Mouse (Mus musculus): Measurements from ENCODE around the gene Sh3bp4.

The Sh3bp4 gene

DNA sequence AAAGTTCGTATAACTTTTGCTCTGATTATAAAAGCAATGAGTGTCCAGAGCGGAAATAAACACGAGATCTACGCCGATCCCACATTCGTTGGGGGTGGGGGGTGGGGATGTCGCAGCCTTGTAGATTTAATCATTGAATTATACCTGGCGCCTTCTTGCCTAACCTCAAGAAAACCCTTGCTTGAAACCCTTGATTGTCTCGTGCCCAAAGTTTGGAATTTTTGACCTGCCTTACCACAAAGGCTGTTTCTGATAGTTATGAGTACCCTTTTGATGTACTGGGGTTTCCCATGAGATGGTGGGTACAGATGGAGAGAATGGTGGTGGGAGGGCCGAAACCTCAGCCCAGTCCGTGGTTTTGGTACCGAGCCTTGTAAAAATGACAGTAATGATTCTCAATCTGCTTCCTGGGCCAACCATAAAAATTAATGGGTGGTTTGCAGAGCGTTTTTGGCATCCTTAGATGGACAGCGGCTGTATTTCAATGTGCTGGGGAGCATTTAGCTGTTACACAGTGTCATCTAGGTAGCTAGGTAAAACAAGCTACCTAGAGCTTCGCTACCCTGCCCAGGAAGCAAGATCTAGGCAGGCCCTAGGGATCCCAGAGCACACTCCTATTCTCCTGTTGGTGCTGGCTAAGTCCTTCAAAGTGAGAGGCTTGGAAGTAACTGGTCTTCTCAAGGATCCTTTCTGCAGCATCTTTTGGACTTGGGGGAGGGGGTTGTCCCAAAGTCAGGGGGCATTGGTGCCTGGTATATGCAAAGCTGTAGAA lies 1.3 kb downstream of the Sh3bp4 start:
- DNase-seq (ENCODE audit: low spot score), result no peak

DNA sequence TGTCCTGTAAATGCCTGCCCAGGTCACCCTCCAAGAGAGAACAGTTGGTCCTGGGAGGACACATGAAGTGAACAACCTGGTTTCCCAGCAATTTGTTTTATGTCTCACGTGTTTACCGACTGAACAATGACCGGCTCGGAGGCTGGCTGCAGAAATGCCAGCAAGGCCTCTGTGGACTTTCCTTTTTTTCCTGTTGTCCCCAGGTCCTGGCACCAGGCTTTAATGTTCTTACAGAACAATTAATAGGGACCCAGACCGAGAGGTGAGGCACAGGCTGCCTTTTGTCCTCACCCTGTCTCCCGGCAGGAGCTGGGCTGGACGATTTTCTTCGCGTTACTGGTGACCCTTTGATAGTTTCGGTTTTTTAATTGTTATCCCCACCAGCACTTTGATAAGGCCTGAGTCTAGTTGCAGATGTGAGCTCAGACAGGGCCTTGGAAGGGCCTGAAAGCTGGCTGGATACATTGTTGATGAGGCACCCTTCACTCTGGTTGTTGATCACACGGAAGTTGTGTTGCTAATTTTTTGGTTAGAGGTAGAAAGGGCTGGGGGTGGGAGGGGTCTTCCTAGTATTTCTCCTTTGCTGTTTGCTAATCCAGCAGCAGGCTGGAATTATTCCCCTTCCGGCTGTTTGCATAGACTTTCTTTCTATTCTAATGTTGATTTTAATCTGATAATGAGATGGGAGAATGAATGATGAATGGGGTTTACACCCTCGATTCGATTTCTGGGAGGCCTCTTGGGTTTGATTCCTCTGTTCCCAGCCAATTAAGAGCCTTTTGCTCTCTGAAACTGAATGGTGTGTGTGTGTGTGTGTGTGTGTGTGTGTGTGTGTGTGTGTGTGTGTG lies 2.2 kb downstream of the Sh3bp4 start:
- DNase-seq (ENCODE audit: low spot score), result no peak

GRCm38 (mm10) chr1:89073291-89073846 lies 3.2 kb downstream of the Sh3bp4 start:
- DNase-seq (ENCODE audit: low spot score), result no peak

DNA sequence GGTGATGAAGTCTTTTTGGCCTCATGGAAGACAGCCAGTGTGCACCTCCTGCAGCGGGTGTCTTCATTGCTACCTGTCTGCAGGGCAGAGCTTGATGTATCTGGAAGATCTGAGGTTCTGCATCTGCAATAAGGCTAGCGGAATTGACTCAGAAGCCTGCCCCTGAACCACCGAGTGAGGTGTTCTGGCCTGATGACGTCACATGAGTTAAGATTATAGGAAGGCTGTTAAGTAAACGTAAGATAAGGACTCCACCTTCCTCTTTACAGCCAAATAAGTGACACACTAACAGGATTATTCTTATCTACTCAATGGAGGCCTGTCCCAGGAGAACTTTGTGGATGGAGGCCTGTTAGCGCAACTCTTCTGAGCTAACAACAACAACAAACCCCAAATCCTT lies 4.5 kb downstream of the Sh3bp4 start:
- peak; percentile 39 for DNase-seq (ENCODE audit: low spot score)

GRCm38 (mm10) chr1:89075120-89075519 lies 4.9 kb downstream of the Sh3bp4 start:
- DNase-seq (ENCODE audit: low spot score), result no peak

DNA sequence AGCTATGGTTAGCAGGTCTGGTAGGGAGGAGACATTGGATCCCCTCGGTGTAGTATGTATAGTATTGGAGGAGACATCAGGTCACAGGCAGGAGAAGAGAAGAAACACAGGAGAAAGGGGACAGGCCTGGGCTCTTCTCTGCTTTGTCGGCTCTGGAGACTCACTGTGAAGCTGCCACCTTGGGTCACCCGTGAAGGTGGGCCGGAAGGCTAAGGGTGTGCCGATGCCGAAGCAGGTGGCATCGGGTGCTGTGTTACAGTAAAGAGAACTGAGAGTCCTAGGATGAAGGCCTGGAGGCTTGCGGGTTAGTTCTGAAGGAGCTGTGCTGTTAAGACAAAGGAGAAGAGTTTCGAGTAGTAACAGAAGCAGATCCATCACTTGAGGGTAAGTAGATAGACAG lies 6.6 kb downstream of the Sh3bp4 start:
- no peak for DNase-seq (ENCODE audit: low spot score)

- no peak for DNase-seq (ENCODE audit: low spot score)
These were observed 8.0 kb downstream of the Sh3bp4 start for GRCm38 (mm10) chr1:89078240-89078639.

GRCm38 (mm10) chr1:89078730-89079129 lies 8.5 kb downstream of the Sh3bp4 start:
- no peak for DNase-seq (ENCODE audit: low spot score)

GRCm38 (mm10) chr1:89079239-89079638 lies 9.0 kb downstream of the Sh3bp4 start:
- no peak for DNase-seq (ENCODE audit: low spot score)

- no peak for DNase-seq (ENCODE audit: low spot score)
These were observed 10.2 kb downstream of the Sh3bp4 start for GRCm38 (mm10) chr1:89080371-89080770.

- DNase-seq (ENCODE audit: low spot score), result no peak
These were observed 10.6 kb downstream of the Sh3bp4 start for GRCm38 (mm10) chr1:89080795-89081194.

GRCm38 (mm10) chr1:89081371-89081770 lies 11.2 kb downstream of the Sh3bp4 start:
- no peak for DNase-seq (ENCODE audit: low spot score)

DNA sequence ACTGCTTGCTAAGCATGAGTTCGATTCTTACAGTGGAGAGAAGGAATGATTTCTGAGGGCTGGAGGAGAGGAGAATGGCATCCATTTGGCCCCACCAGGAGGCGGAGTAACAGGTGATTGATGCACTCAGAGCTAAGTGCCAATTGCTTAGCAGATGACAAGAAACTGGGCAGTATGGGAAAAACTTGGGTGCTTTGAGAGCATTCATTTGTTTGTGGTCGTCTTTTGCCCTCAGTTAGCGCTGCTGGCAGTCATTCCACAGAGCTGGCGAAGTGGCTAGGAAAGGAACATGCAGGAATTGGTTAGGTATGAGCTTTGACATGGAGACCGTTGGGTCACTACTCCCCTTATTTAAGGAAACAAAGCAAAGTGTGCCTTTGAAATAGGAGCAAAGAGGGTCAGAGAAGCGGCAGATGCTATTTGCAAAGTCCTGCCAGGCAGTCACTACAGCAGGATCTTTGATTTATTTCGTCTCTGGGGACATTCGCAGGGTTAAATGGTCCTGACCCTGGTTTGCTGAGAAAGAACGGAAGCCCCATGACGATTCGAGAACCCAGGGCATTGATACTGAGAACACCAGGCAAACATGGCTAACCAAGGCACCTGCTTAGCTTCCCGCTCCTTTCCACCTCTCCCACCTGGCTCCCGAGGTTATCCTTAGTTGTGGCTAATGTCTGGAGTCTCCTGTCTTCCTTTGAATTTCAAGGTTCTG lies 12.1 kb downstream of the Sh3bp4 start:
- no peak for DNase-seq (ENCODE audit: low spot score)

DNA sequence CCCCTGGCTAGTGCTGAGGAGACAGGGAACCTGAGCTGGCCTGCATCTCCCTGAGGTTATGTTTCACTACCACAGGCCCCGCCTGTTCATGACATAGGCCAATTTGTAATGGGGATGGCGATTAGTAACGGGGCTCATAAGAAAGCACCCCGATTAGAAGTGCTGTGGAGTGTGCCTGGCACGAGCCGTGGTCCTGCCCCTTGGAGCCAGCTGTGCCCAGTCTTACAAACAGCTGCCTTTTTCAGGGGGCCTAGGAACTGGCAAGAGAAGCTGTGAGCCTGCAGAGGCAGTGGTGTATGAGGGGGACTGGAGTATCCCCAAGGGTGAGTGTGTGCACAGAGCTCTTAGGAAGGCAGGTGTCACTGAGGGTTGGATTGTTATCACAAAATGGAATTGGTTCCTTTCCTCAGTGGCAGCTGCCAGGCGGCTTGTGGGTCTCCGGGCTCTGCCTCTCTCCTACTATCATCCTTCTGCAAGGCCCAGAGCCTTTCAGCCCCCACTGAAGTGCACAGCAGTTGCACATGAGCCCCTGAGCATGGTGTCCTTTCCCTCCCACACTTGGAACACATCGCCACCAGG lies 16.4 kb downstream of the Sh3bp4 start:
- DNase-seq (ENCODE audit: low spot score), result no peak

DNA sequence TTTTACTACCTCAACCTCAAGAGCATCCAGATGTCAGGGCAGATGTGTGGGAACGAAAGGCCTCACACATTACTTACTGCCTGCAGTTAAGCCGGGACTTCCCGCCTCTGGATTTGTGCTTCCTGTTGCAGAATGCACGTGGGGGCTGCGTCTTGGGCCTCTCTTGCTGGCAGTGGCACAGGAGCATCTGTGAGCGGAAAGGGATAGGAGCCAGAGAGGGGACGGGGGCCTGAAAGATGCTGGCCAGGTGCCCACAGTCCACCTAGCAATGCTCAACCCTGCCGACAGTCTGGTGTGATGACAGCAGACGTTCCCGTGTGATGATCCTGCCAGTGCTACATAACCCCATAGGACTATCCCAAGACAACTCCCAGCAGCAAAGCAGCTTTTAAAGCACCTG lies 17.9 kb downstream of the Sh3bp4 start:
- DNase-seq (ENCODE audit: low spot score), result no peak

DNA sequence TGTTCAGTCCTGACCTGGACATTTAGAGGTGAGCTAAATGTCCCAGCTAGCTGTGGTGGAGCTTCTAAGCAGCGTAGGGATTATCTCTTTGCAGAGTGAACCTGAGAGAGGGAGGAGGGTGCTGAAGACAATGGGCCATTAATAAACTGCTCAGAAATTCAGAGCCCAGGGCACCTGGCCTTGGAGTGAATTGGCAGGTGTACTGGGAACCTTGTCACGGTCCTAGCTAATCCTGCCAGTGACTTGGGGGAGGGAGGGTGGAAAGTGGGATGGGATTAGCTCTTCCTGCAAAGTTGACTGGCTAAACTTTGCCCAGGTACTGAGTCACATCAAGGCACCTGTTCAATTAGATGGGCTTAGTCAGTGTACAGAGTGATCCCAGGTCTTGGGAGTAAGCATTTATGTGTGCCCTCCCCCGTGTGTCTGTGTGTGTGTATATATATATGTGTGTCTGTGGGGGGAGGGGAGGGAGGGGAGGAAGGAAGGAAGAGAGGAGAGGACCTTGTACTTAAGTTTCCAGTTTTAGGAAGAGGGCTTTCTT lies 18.6 kb downstream of the Sh3bp4 start:
- DNase-seq (ENCODE audit: low spot score), result no peak

GRCm38 (mm10) chr1:89089821-89090600 lies 19.8 kb downstream of the Sh3bp4 start:
- no peak for DNase-seq (ENCODE audit: low spot score)

GRCm38 (mm10) chr1:89090676-89091075 lies 20.5 kb downstream of the Sh3bp4 start:
- DNase-seq (ENCODE audit: low spot score), result no peak

DNA sequence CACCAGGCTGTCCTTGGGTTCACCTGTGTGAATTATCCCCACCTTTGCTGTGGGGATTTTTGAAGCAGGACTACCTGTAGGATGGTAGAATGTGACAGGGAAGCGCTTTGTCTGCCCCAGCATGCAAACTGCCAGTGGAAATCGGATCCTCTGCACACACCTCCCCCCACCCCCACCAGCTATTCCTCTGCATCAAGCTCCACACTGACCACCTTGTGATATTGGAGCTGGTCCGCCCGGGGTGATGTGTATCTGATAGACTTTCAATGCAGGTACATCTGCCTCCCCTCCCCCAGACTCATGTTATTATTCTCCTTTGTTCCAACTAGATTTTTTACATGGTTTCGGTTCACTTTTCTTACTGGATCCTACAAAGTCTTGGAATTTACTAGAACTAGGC lies 21.8 kb downstream of the Sh3bp4 start:
- no peak for DNase-seq (ENCODE audit: low spot score)

DNA sequence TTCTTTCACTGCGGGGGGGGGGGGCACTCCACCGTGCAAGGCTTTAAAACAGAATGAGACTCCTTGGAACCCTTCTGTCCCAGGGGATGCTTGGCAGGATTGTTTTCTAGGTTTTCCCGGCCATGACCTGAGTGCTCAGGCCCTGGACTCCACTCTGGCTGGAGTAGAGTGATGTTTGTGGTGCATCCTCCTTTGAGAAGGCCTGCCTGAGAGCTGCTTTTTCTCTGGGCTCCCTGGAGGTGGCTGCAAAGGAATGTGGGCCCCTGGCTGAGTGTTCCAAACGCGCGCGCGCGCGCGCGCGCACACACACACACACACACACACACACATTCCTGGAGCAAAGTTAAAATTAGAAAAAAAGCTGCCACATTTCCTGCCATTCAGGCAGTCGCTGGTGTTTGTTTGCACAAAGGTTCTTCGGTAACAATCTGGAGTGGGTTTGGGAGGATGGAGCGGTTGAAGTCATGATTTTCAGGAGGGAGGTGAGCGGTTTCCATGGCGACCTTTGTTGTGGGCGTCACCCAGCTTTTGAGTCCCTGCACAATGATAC lies 22.3 kb downstream of the Sh3bp4 start:
- peak; percentile 80 for DNase-seq (ENCODE audit: low spot score)

- no peak for DNase-seq (ENCODE audit: low spot score)
These were observed 23.5 kb downstream of the Sh3bp4 start for GRCm38 (mm10) chr1:89093696-89094095.

All from yolk sac, embryonic 10.5 days (tissue).